Mouse (Mus musculus) embryo, embryonic 11 days (tissue): ENCODE results near the gene Rnf150.

ENCODE experiments used
- DNase-seq: peaks from one replicate; pipeline ENCODE4 v3.0.0-alpha.2; 2015

Rnf150 gene

GRCm38 (mm10) chr8:82943223-82944006 is 80.3 kb downstream of the Rnf150 start:
- no peak for DNase-seq

GRCm38 (mm10) chr8:82945867-82946266 is 82.7 kb downstream of the Rnf150 start:
- no peak for DNase-seq

DNA sequence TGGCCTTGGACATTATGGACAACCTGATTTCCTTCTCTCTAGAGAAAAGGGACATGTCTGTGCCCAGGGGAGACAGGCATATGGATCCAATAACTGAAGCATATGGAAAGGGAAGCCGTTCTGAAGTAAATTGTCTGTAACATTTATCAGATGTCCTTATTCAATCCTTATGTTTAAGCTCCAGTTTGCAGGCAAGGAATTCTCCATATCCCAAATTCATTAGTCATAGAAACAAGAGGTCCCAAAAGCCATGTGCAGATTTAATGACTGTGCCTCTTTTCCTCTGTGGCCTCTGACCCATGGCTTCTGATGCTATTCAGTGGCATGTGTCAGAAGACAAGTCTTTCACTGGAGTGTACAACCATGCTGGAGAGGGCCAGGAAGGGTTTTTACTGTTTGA is 83.5 kb downstream of the Rnf150 start:
- peak; percentile 47 for DNase-seq

DNA sequence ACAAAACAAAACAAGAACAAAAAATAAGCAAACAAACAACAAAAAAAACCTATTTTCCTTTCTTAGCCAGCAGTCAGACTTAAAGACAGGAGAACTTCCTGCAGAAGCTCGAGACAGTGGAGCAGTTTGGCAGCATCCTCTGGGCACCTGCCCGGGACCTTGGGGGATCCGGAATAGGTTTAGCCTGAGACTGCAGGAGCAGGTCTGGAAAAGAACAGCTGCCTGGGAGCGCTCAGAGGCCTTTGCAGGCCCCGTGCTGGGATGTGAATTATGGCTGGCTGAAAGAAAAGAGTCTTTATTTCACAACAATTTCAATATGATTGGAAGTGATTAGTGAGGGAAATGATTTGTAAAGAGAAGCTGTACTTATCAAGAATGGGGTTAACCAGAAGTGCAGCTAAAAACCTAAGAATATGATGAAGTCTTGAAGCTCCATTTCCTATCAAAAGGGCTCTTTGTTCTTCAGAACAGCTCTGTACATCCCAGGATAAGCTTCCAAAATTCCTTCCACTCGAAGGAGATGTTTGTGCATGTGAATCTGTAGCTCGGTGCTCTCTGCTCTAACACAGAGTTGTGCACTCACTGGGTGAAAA is 92.1 kb downstream of the Rnf150 start:
- no peak for DNase-seq

- no peak for DNase-seq
These were observed 96.3 kb downstream of the Rnf150 start for GRCm38 (mm10) chr8:82959491-82959890.

GRCm38 (mm10) chr8:82959980-82960610 is 96.9 kb downstream of the Rnf150 start:
- DNase-seq = no peak

GRCm38 (mm10) chr8:82964537-82964936 is 101.4 kb downstream of the Rnf150 start:
- DNase-seq = no peak

- no peak for DNase-seq
These were observed 104.9 kb downstream of the Rnf150 start for GRCm38 (mm10) chr8:82967879-82968678.

GRCm38 (mm10) chr8:82969967-82970366 is 106.8 kb downstream of the Rnf150 start:
- DNase-seq = peak; percentile 35

DNA sequence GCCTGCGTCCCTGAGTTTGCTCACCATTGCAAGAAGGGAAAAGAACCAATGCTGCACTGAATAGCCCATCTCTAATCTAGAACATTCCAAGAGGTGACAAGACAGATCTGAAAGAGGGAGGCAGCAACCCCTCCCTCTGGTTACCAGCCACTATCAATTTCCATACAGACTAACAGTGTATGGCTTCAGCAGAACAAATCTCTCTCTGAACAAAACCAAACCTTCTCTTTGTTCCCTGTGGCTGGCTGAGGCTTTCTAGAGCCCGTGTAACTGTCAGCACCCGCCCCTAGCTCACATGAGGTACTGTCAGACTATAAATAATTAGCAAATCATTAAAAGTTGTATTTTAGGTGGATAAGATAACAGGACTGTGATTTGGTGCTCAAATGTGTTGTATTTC is 109.7 kb downstream of the Rnf150 start:
- no peak for DNase-seq

DNA sequence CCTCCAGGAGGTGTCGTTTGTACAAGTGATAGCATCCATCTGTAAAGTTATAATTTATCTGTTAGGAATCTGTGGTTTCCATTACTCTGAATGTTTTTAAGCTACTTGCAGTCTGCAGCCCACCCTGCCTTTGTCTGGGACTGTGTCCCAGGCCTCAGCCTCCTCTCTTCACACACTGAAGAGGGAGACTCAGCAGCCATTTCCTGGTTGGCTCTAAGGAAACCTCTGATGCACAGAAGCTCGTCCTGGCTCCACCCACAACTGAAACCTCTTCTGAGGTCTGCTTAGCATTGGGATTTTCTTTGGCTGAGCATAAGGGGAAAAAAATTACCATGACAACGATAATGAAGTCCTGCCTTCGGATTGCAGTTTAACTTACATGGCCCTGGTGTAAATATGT is 110.2 kb downstream of the Rnf150 start:
- DNase-seq = peak; percentile 41

DNA sequence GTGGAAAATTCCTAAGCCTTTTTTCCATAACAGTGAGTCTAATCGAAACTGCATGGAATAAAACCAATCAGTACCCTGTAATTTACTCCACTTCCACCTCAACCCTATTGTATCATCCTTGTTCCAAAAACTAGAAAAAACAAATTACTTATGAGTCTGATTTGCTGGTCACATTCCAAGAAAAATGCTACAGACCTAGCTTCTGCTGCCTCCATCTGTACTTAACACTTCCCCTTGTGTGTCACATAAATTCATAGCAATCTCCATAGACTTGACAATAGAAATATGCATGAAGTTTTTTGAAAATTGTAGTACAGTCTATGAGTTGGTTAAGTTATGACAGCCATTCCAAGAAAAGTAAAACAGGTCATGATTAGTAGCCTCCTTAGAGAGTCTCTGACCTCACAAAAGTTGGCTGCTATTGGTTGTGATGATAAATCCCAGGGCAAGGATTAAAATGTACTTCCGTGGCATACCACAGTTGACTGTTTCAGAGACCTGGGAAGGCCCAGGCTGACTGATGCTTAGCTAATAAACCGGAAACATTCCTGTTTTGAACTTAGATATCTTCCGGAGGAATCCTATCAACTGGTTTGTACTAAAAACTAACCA is 118.2 kb downstream of the Rnf150 start:
- no peak for DNase-seq

GRCm38 (mm10) chr8:82982873-82983272 is 119.7 kb downstream of the Rnf150 start:
- DNase-seq = no peak

DNA sequence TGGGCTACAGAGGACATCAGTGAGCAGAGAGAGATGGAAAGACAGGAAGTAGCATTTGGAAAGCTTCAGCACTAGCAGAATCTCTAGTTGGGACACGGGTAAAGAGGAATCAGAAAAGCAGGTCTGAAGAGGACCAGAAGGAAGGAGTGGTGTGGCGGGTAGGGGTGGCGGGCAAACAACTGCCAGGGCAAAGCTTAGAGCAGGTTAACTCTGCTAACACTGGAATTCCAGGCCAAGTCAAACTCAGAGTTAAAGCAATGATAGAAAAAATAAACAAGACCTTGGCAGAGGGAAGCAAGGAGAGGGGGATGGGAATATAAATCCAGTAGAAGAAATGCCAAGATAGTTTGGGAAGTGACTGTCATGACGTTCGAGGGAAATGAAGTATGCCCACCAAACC is 120.1 kb downstream of the Rnf150 start:
- no peak for DNase-seq

- no peak for DNase-seq
These were observed 128.9 kb downstream of the Rnf150 start for GRCm38 (mm10) chr8:82992093-82992492.

DNA sequence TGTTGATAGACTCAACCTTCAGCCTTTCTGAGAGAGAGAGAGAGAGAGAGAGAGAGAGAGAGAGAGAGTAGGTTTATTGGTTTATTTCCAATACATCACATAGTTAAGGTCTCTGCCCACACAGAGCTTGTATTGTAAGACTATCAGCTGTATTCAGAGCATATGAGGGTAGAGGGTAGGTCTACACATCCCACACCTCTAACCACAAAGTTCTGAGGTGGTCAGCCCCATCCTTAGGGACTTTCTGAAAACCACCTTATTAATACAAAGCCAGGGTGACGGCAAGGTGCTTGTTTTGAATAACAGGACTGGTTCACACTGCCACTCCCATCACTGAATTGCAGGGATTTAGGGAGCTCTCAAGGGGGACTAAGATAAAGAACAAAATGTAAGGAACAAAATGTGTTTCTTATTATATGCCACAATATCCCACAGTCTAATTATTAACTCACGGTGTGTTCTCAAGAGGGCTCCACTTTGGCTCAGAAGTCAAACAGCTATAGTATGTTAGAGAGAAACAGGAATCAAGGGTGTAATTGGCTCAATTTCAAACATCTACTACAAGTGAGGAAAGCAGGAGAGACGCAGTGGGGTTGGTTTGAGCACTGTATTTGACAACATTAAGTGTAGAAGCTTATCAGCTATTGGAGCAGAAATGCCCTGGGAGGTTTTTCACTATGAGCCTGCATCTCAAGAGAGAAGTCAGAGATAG is 132.7 kb downstream of the Rnf150 start:
- DNase-seq = no peak

GRCm38 (mm10) chr8:82996843-82997242 is 133.7 kb downstream of the Rnf150 start:
- DNase-seq = no peak

- DNase-seq = no peak
These were observed 135.6 kb downstream of the Rnf150 start for GRCm38 (mm10) chr8:82998778-82999177.

GRCm38 (mm10) chr8:83003187-83003586 is 140.0 kb downstream of the Rnf150 start:
- DNase-seq = no peak

DNA sequence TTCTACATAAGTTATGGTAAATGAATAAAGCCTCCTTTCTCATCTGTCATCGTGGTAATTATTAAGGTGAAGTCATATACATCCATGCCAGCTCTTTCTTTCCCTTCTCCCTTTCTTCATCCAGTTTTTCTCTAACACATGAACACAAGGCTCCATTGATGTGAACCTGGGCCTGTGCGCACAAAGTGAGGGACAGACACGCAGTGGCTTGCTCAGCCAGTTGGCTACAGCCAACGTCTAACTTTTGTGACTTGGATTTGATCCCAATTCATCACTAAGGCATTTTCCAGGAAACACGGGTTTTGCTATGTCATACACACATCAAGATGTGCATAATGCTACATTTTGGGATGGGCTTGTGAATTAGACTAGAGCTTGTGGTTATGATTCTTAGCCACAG is 146.3 kb downstream of the Rnf150 start:
- no peak for DNase-seq

GRCm38 (mm10) chr8:83011286-83011685 is 148.1 kb downstream of the Rnf150 start:
- DNase-seq = no peak

GRCm38 (mm10) chr8:83011758-83012157 is 148.6 kb downstream of the Rnf150 start:
- no peak for DNase-seq
